Mouse (Mus musculus) adrenal gland (tissue): ENCODE data around the gene Galns.

ENCODE experiments used
- intact Hi-C: fragments of 180-260 bp; cut with DNase I; formaldehyde crosslinking; loops from one replicate; pipeline ENCODE4 v1.15.1; 2025
- long read RNA-seq, 2 experiments: library from polyadenylated mRNA; unstranded; transcript quantifications; one replicate each; pipeline ENCODE4 v2.0.0; 2020; ENCODE audit warnings: borderline replicate concordance in 1 of 2; ENCODE audit not compliant: insufficient replicate concordance in 1 of 2

The Galns gene
- long read RNA-seq, experiment 1, transcript Galns-201 (14 exons, 2,557 nt): major isoform, 5 of 5 reads
- long read RNA-seq, experiment 1, partial matches to known transcripts: 0 of 5 reads
- long read RNA-seq, experiment 1, other reads (novel, unspliced or antisense): 0 of 5 reads
- long read RNA-seq, experiment 2, partial matches to known transcripts: 0 of 3 reads
- long read RNA-seq, experiment 2, other reads (novel, unspliced or antisense): 1 of 3 reads

DNA sequence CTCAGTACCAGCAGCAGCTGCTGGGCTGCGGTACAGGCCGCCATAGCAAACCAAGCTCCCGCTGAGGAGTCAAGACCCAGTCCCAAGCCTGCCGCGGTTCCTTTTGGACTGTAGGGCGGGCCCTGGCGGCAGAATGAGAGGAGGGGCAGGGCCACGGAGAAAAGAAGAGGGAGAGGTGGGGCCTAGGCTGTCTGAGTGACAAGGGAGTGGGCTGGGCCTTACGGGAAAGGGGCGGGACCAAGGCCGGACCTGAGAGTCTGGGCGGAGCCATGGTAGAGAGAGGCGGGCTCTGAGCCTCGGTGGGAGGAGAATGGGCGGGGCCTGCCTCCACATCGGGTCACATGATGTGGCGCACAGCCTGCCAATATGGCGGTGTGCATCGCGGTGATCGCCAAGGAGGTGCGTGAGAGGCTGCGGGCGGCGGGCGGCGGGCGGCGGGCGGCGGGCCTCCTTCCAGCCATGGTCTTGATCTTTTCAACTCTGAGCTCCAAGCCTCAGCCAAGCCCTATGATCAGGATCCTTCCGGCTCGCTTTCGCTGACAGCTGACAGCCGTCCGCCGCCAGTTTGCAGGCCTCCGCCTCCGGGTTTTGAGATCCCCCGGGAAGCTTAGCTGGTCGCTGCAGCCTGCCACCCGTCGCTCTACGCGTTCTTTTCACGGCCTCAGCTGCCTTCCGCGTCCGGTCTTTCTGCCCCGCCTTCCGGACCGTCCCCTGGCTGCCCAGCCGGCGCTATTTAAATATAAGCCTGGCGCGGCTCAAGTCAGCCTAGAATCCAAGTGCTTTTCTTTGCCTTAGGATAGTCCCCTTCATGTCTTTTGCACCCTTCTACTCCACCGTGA, at the start of gene Galns, which contains the start of gene Trappc2l:
Gene Galns (minus strand): TSS at position 169 of the 839 bp plus-strand sequence.
Gene Trappc2l (plus strand): TSS at position 346 of the 839 bp plus-strand sequence.
- intact Hi-C loops: loop anchor here (5.0 to 10.0 kb wide), 3 partner anchors 44 to 603 kb away; partner anchors contain the start of genes Cdt1, Chmp1a and Spata33

DNA sequence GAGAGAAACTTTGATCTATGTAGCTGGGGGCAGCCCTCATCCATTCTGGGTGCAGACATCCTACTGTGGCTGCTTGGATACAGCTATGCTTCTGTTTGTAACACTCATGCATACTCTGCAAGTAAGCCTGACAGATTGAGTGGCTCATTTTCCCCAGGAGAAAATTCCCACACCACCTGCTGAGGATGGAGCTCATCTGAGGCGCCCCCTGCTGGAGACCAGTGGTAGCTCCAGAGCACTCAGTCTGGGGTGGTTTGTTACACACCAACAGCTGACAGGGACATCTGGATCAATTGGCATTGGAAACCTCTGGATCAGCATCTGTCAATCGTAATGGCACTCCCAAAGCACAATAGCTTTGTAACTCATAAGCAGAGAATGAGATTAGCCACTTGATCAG, 48.8 kb upstream of the Galns start:
- intact Hi-C loops: no loop called here

DNA sequence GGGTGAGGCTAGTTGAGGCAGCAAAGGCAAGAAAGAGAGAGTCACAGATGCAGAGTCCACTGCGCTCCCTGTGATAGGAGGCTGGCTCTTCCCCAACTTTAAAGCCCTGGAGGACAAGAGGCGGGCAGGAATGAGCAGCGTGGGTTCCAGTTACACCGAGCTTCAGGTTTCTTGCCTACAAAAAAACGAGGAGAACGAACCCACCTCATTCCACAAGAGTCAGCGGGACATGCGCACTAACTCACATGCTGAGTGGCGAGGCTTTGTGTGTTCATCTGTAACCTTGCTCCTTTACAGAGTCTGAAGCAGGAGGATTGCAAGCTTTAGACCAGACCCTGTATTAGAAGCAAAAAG, 47.5 kb upstream of the Galns start:
- intact Hi-C loops: no loop called here

DNA sequence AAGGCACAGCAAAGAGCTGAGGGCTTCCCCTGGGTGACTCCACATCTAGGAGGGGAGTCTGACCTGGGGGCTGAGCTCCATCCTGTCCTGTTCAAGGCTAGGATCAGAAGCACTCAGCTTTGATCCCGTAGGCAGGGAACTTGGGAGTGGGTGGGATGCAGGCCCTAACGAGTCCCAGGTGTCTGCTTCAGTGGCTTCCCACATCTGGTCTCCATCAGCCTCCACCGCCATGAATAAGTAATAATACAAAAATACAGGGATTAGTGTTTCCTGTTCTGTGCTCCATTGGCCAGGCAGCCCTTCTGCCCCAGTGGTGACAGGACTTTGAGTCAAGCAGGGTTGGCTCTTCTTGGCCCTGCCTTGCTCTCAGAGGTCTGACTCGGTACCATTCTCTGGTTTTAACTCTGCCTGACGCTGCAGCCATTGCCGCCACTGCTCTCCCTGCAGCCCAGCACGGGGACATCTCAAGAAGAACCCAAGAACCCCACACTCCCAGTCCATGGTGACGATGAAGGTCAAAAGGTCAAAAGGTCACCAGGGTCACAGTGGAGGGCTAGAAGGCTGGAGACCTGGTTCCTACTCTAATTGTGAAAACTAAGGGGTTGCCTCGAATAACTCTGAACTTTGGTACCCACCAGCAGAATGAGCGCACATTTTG, 47.0 kb upstream of the Galns start:
- intact Hi-C loops: no loop called here

DNA sequence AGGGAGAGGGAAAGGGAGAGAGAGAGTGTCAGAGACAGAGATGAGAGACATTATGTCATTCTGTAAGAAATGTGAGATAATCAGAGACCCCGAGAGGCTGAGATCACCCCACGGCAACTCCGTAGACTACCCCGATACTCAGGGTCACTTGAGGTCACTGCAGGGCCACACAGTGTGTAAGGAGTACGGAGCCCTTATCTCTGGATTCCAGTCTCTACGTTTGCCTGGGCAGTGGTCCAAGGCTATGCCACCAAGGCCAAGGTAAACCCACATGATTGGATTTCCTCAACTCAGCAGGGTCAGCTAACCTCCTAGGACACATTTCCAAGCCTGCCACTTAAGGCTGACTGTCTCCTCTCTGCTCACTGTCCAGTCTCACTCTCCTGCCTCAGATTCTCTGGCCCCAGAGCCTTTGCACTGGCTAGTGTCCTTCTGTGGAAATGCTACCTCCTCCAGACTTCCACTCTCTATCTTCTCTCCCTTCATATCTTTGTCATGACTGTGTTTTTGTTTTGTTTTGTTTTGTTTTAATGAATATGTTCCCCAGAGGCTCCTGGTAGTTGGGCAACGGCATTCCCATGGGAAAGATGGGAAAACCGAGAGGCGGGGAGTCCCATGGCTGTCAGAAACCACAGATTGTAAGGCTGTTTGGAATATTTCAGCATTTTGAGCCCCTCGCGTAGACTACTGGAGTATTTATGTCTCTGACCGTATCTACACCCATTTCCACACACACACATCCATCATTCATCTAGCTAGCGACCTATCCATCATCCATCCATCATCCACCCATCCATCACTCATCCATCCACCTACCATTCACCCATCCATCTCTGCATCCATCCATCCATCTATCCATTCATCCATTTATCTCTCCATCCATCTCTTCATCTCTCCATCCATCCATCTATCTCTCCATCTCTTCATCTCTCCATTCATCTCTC, 45.1 kb upstream of the Galns start:
- intact Hi-C loops: no loop called here

DNA sequence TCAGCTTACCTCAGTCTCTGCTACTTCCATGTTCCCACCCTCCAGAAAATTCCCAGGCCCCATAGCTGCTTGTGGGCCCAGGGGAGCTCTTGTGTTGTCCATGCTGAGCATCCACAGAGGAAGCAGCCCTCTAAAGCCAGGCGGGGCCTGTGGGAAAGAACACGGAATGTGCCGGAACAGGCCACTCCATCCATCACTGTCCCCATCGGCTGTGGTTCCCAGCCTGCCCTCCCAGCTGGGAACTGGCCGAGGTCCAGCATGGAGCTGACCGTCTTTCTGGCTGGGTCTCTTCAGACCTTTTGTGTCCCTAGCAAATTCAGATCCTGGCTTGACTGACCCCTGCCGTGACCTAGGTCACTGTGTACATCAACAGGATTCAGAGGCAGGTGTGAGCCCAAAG, 43.5 kb upstream of the Galns start:
- intact Hi-C loops: no loop called here

DNA sequence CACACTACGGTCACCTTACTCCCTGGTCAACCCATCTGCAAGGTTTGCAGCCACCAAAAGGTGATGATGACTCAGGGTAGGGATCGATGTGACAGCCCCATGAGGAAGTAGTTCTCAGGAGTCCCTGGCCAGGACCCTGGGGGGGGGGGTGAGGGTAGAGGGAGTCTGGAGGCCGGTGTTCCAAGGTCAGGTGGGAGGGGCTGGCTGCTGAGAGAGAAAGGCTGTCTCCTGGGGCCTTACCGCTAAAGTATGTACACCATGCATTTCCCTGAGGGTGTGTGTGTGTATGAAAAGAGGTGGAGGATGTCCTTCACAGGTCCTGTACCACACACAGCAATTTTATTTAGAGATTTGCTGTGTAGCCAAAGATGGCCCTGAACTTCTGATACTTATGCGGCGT, 41.4 kb upstream of the Galns start:
- intact Hi-C loops: no loop called here

DNA sequence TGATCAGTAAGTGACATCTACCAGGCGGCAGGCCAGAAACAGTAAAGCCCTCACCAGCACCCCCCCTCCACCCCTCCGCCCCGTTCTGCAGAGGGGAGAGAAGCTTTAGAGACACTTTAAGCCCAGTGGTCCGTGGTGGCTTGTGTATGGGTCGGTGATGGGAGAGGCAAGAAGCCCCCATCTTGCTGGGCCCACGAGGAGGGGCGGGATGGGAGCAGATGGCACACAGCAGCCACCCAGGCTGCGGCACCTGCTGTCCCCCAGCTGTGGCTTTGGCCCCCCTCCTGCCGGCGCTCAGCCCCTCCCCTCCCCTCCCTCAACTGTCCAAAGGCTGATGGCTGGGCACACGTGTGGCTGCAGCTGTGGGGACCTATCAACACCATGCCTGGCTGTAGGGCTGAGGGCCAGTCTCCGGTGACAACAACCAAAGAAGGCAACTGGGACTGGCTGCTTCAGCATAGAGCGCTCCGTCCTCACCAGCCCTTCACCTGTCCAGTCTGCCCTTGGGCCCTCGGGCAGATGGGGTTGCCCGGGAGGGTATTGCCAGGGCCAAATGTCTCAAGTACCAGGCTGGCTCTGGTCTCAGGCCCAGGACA, 40.2 kb upstream of the Galns start:
- intact Hi-C loops: no loop called here

DNA sequence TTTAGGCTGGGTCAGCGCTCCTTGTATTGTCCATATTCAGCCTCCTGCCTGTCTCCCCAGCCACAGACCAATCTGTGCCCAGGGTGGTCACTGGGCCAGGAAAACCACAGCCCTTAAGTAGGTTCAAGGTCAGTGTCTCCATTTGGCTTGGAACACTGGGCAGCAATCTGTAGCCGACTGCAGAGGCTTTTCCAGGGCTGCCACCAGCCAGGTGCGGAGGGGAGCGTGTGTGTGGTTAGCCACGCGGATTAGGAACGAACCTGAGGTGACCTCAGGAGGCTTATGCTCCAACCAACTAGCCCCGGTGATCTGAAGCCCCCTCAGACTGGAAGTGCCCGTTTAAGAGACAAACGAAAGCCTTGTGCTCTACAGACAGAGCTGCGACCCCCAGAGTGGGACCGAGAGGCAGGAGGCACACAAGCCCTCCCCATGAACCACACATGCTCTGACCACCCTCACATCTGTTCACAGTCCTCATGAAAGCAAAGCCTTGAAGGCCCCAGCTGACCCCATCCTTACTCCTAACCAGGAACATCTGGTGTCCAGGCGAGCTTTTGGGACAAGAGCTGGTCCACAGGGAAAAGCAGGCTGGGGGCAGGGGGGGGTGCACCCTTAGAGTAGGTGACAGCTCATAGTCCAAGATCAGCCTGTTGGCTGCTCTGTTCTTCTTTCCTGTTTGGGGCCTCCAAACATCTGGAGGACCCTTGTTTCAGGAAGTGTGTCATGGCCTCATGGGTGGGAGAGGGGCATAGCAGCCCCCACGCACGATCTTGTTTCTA, 37.1 kb upstream of the Galns start:
- intact Hi-C loops: no loop called here

DNA sequence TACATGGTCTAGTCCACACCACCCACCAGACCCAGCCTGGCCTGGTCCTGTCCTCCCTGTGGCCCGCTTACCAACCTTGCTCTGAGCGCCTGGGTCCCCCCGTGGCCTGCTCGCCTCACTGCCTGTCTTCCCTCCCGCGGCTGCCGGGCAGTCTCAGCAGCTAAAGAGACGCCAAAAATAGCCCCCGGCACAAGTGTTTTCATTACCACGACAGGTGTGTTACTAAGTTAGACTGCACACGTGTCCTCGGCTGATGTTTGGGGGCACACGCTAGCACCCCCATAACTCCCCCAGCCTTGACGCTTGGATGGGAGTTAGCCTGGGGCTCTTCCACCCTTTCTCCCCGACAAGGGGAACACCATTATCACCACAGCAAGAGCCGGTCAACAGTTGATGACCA, 35.1 kb upstream of the Galns start:
- intact Hi-C loops: no loop called here

DNA sequence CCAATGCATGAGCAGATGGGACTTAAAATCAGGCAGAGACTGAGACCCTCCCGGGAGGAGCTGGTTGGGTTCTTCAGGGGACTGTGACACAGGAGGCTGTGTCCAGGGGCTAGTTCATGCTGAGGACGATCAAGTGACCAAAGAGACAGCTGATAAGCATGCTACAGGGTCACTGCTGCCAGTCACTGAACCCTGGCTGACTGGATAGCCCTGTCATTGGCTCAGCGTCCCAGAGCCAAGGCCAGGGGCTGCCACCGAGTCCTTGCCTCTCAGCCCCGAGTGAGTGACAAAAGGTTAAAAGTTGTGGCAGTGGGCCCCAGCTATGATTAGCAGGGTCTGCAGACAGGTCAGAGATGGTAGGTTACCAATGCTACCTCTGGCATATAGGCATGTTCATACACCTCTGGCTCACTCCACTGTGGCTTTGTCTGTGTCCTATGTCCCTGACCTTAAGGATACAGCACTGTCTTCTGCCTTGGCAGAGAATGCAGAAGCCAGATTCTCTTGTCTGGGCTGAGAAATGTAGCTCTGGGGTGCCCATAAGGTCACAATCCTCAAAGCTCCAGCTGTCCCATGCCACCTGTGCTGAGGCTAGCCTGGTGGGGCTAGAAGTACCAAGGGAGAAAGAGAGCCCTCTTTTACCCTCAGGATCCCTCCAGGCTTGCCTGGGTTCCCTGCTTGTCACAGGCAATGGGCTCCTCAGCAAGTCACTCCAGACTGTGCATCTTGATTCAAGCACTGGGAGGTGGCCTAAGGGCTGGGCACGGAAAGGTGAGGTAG, 33.1 kb upstream of the Galns start:
- intact Hi-C loops: no loop called here

DNA sequence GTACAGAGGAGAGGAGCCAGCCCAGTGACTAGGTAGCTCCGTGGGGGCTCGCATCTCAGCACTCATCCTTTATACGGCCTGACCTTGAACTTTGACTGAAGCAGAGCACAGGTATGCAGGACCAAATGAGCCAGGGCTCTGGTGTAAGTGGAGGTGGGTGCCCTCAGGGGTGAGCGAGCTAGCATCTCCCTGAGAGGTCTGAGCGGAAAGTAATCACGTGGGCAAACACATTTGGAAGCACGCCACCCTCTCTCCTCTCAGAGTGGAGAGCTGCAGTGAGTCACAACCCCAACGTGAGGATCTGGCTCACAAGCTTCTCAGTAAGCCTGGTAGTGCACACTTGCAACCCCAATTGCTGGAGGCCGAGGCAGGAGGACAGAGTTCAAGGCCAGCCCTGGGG, 30.8 kb upstream of the Galns start:
- intact Hi-C loops: no loop called here

DNA sequence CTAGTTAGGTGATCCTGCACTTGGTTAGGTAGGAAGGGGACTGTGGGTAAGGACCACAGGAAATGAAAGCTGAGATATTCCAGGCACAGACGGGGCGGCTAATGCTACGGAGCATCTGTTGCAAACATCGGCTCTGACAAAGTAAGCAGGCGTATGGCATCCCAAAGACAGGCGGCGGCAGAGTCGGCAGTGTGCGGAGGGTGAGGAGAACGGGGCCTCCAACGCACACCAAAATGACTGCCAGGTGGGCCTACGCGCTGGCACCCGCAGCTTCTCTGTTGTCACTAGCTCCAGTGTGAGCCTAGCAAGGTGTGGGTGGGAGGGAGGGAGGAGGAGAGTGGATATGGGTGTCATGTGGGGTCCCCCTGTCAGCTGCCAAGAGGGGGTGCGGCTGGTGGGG, 30.1 kb upstream of the Galns start:
- intact Hi-C loops: no loop called here

DNA sequence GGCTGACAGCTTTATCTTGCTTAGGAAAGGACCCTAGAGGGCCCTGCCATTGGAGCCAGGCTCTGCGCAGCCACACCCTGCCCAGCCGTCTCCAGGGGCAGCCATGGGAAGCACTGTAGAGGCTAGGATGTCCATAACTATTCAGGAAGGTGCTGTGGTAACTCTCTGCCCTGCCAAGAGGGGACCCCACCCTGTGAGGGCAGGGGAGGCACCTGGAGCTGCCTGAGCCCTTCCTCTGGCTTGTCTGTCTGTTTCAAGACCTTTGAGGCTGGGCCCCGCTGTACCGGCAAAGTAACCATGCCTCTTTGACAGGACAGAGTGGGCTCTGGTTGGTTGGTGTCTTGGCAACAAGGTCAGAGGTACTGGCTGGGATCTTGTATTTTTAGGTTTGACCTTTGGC, 29.6 kb upstream of the Galns start:
- intact Hi-C loops: no loop called here

DNA sequence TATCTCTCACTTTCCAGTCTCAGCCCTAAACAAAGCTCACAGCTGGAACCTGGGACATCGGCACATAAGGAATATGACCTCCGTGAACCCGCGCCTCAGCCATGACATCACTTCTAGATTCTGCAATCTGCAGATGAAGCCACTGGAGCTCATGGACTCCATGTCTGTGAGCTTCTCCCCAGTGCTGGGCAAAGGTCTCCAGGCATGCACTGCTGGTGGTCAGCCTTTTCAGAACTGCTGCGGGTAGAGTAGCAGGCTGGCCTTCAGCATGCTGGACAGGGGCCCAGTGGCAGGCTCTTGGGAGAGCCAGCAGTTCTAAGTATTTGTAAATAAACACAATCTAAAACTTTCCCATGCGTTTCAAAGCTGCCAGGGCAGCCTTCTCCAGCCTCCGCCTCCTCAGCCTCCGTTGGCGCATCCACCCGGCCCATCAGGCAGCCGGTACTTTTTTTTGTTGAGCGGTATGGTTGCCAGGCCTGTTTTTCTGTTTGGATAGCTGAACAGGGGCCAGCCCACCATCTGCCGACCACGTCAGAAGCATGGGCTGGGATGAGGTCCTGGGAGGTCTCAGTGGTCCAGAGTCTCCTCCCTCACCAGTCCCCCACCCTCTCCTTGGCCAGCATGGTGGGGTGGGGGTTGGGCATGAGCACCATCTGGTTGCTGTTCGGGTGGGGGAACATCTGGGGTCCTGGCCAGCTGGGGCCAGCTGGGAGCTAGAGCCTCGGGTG, 28.4 kb upstream of the Galns start:
- intact Hi-C loops: no loop called here

DNA sequence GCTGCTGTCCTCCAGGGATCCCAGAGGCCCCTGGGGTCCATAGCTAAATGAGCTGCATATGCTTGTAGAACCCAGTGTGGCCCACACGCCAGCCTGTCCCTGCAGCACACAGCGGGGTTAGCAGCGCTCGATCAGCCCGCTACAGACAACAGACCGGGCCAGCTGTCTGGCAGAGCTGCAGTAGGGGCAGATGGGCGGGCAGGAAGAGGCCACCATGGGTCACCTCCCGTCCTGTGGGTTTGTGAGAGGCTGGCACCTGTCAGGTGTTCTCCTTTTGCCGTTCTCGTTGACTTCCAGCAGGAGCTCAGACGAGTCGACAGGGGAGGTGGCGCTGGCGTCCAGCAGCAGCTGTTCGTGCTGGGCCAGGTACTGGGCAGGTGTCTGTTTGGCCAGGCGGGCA, 27.3 kb upstream of the Galns start:
- intact Hi-C loops: no loop called here

DNA sequence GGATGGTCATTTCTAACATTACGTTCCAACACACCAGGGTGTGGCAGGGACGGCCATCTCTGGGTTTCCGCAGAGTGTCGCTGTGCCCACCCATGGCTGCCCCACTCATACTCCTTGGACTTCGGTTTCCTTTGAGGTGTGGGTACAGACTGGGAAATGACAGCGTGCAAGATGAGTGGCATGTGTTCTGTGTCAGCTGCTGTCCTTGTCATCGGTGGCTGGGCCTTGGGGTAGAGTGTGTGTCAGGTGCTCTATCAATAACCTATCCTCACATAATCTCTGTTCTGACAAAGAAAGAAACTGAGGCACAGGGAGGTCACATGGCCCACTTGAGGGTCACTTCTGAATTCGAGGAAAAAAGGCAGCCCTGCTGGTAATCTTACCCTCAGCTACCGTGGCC, 26.0 kb upstream of the Galns start:
- intact Hi-C loops: no loop called here

DNA sequence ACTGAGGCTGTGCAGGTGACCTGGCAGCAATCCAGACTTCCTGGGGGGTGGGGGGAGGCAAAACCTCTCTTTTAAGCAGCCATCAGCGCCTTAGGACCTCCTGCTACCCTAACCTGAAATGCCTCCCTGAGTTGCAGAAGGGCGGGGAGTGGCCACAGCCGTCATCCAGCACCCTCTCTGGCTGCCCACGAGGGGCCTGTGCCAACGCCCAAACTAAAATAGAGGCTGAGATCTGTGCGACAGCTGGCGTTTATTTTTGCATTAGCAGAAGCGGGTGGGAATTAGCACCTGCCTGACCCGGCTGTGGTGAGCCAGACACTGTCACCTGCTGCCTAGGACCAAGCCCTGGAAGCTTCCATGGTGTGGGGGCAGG, 25.5 kb upstream of the Galns start:
- intact Hi-C loops: no loop called here
